Mouse (Mus musculus) lung, postnatal 36 days (tissue): Measurements from ENCODE around the gene Mcrip1.

ENCODE experiments used
- DNase-seq: peaks from one replicate; pipeline ENCODE4 v3.0.0; 2022; ENCODE audit warnings: mixed read lengths

Gene Mcrip1

GRCm38 (mm10) chr11:120509940-120510339 lies 39.6 kb downstream of the Mcrip1 start:
- DNase-seq = no peak

- DNase-seq = no peak
These were observed 41.1 kb downstream of the Mcrip1 start for GRCm38 (mm10) chr11:120508290-120508870.

GRCm38 (mm10) chr11:120507611-120508289 lies 41.8 kb downstream of the Mcrip1 start:
- DNase-seq = peak; percentile 86

GRCm38 (mm10) chr11:120506899-120507298 lies 42.6 kb downstream of the Mcrip1 start:
- DNase-seq = peak; percentile 79

GRCm38 (mm10) chr11:120505661-120506060 lies 43.9 kb downstream of the Mcrip1 start:
- no peak for DNase-seq

- no peak for DNase-seq
These were observed 47.8 kb downstream of the Mcrip1 start for GRCm38 (mm10) chr11:120501701-120502100.

- DNase-seq = no peak
These were observed 48.5 kb downstream of the Mcrip1 start for GRCm38 (mm10) chr11:120501018-120501417.

GRCm38 (mm10) chr11:120500357-120500756 lies 49.2 kb downstream of the Mcrip1 start:
- peak; percentile 85 for DNase-seq

- no peak for DNase-seq
These were observed 49.6 kb downstream of the Mcrip1 start for GRCm38 (mm10) chr11:120499894-120500293.

GRCm38 (mm10) chr11:120498891-120499290 lies 50.6 kb downstream of the Mcrip1 start:
- DNase-seq = no peak

GRCm38 (mm10) chr11:120498226-120498625 lies 51.3 kb downstream of the Mcrip1 start:
- DNase-seq = no peak

- DNase-seq = no peak
These were observed 52.1 kb downstream of the Mcrip1 start for GRCm38 (mm10) chr11:120497436-120497835.

- no peak for DNase-seq
These were observed 55.6 kb downstream of the Mcrip1 start for GRCm38 (mm10) chr11:120493911-120494310.

- DNase-seq = no peak
These were observed 56.2 kb downstream of the Mcrip1 start for GRCm38 (mm10) chr11:120493351-120493750.
